Mouse (Mus musculus): ENCODE measurements around the gene Mier1. TPM values are rescaled to one million over a fixed set of nuclear protein-coding genes. Genes with fewer than 3 reads are reported as not detected.

Gene Mier1
- polyA plus RNA-seq, 1 experiment from 2014 or later, result 62.1 TPM

DNA sequence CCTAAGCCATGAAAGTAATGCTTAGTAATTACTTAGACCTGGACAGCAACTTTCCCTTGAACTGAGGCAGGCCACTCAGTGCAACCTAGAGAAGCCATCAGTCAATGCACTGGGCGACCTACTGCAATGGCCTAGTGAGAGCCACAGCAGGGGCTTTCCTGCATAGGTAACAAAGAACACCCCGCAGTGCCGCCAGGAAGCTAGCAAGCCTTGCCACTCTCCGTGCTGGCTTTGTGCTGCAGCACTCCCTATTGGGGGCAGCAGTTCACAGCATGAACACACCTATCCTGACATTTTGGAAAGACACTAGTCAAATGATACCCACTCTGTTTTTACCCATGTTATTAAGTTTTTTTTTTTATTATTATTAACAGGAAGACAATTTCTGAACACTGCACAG is 84.9 kb downstream of the Mier1 start:
- no peaks in the 10 kb centered on the region for H3K27me3 ChIP-seq (ENCODE audit: control insufficient read depth, insufficient read depth, low read length)
- no peak overlapping the region for H3K4me3 ChIP-seq (ENCODE audit: low read depth, low read length)
- WGBS, result 55% methylated on average over 4 of the region's 4 CpGs
- no peak overlapping the region for H3K4me2 ChIP-seq (replicated peaks; ENCODE audit: low read depth, low read length)
- H3K4me1 ChIP-seq (ENCODE audit: control insufficient read depth, insufficient read depth, low read length), result no peaks in the 10 kb centered on the region
- H3K9ac ChIP-seq (replicated peaks; ENCODE audit: low read depth, low read length), result no peak overlapping the region
- peaks cover 9% of the 10 kb centered on the region for H3K36me3 ChIP-seq (ENCODE audit: control insufficient read depth, insufficient read depth, low read length)
- no peak overlapping the region for H3K27ac ChIP-seq (ENCODE audit: low read length)
- no peak for ATAC-seq (ENCODE audit: insufficient number of reproducible peaks, insufficient read depth, low FRiP score, low read depth)
- H3K9me3 ChIP-seq (ENCODE audit: control insufficient read depth, low read depth, low read length), result no peaks in the 10 kb centered on the region

DNA sequence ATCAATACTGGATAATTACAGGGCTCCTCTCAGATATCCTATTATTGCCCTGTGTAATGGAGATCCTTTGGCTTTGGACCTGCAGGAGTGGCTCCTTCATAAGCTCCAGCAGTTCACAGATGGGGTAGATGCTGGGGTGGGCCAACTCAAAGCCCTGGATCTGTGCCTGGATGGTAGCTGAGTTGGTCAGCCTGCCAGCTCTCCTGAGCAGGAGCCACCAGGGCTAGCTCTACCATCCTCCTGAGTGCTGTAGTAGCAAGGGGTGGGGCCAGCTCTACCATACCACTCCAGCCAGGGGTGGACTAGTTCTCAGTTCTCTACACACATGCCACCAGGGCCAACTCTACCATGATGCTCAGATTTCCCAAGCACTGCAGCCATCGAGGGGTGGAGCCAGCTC is 85.9 kb downstream of the Mier1 start:
- H3K36me3 ChIP-seq (ENCODE audit: control insufficient read depth, insufficient read depth, low read length), result peaks cover 11% of the 10 kb centered on the region
- no peaks in the 10 kb centered on the region for H3K27me3 ChIP-seq (ENCODE audit: control insufficient read depth, insufficient read depth, low read length)
- H3K4me1 ChIP-seq (ENCODE audit: control insufficient read depth, insufficient read depth, low read length), result no peaks in the 10 kb centered on the region
- ATAC-seq (ENCODE audit: insufficient number of reproducible peaks, insufficient read depth, low FRiP score, low read depth), result no peak
- no peak overlapping the region for H3K4me3 ChIP-seq (ENCODE audit: low read depth, low read length)
- no peak overlapping the region for H3K9ac ChIP-seq (replicated peaks; ENCODE audit: low read depth, low read length)
- H3K27ac ChIP-seq (ENCODE audit: low read length), result no peak overlapping the region
- WGBS, result 96% methylated on average over 1 of the region's 1 CpGs
- H3K9me3 ChIP-seq (ENCODE audit: control insufficient read depth, low read depth, low read length), result no peaks in the 10 kb centered on the region
- no peak overlapping the region for H3K4me2 ChIP-seq (replicated peaks; ENCODE audit: low read depth, low read length)

DNA sequence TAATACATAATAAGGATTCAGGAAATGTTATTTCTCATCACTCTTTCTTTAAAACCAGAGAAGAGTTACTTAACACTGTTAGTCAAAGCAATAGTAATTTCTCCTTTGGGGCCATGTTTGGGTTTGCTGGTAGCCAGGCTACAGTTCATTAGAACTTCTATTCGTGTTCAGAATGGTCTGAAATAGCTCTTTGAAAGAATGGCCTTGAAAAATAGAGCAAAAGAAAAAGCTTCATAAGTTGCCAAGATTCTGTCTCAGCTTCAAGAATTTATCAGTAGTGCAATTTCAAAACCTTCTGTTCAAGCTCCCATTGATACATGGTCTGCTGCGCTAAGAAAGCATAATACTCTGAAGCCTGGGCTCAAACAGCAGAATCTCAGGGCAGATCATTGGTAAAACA is 89.5 kb downstream of the Mier1 start:
- no peaks in the 10 kb centered on the region for H3K4me1 ChIP-seq (ENCODE audit: control insufficient read depth, insufficient read depth, low read length)
- no peaks in the 10 kb centered on the region for H3K9me3 ChIP-seq (ENCODE audit: control insufficient read depth, low read depth, low read length)
- no peaks in the 10 kb centered on the region for H3K27me3 ChIP-seq (ENCODE audit: control insufficient read depth, insufficient read depth, low read length)
- H3K36me3 ChIP-seq (ENCODE audit: control insufficient read depth, insufficient read depth, low read length), result peaks cover 27% of the 10 kb centered on the region
- WGBS, result 69% methylated on average over 2 of the region's 2 CpGs
- no peak overlapping the region for H3K9ac ChIP-seq (replicated peaks; ENCODE audit: low read depth, low read length)
- no peak overlapping the region for H3K4me2 ChIP-seq (replicated peaks; ENCODE audit: low read depth, low read length)
- H3K4me3 ChIP-seq (ENCODE audit: low read depth, low read length), result no peak overlapping the region
- H3K27ac ChIP-seq (ENCODE audit: low read length), result no peak overlapping the region
- ATAC-seq (ENCODE audit: insufficient number of reproducible peaks, insufficient read depth, low FRiP score, low read depth), result no peak

DNA sequence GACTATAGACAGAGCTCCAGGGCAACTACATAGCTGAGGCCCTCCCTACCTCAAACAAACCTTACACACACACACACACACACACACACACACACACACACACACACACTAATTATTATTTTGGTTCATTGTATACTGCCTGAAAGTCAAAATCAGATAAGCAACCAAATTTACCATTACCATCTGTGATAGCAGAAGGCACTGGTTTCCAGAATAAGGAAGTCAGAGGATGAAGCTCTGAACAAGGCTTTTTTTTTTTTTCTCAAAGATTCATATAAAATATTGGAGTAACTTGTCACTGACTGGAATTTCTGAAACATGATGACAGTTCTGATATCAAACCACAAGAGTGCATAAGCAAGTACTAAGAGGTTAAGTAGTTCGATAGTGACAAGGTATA is 94.4 kb downstream of the Mier1 start:
- H3K9me3 ChIP-seq (ENCODE audit: control insufficient read depth, low read depth, low read length), result no peaks in the 10 kb centered on the region
- H3K27me3 ChIP-seq (ENCODE audit: control insufficient read depth, insufficient read depth, low read length), result no peaks in the 10 kb centered on the region
- no peak overlapping the region for H3K4me2 ChIP-seq (replicated peaks; ENCODE audit: low read depth, low read length)
- H3K27ac ChIP-seq (ENCODE audit: low read length), result no peak overlapping the region
- H3K4me3 ChIP-seq (ENCODE audit: low read depth, low read length), result no peak overlapping the region
- no peak for ATAC-seq (ENCODE audit: insufficient number of reproducible peaks, insufficient read depth, low FRiP score, low read depth)
- no peak overlapping the region for H3K9ac ChIP-seq (replicated peaks; ENCODE audit: low read depth, low read length)
- 86% methylated on average over 1 of the region's 1 CpGs for WGBS
- peaks cover 8% of the 10 kb centered on the region; the same call in 1 of the 2 replicates for H3K4me1 ChIP-seq (ENCODE audit: control insufficient read depth, insufficient read depth, low read length)
- H3K36me3 ChIP-seq (ENCODE audit: control insufficient read depth, insufficient read depth, low read length), result peaks cover 33% of the 10 kb centered on the region

DNA sequence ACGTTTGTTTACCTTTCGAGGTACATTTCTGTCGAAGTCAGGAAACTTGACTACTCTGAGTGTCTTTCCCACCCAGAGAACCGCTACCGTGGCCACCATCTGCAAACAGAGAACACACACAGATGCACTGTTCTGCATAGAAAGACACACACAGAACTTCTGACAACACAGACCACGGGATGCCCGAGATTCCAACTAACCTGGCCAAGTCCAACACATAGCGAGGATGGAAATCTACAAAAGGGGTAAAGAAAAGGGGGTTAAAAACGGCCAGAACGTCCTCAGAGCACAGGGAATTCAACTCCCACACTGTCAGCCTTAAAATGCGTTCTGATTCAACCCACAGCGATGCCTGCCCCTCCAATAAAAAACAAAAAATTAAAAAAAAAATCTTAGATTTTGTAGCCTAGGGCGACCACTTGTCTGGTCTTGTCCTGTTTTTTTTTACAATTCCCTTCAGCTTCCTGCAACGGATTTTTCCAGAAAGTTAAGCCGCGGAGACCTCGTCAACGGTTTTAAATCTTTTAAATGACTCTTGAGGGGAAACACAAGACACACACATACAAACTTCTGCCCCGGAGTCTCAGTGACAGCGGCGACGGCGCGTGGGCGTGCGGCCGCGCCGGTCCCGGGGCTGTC is 99.8 kb downstream of the Mier1 start:
- peaks cover 8% of the 10 kb centered on the region; the same call in 1 of the 2 replicates for H3K4me1 ChIP-seq (ENCODE audit: control insufficient read depth, insufficient read depth, low read length)

DNA sequence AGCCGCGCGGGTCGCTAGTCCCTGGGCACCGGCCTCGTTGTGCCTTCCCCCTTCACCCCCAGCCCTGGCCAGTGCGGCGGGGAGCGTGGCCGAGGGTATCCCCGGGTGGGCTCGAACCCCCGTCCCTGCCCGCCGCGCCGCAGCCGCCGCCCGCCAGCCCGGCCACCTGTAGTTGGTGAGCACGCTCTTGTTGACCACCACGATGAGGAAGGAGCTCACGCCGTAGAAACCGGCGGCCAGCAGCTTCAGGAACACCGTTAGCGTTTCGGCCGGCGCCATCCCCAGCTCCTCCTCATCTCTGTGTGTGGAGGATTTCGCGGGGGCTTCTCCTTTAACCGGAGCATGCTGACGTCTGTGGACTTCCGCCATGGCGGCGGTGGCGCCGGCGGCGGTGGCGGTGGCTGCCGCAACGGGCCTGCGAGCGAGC is 100.3 kb downstream of the Mier1 start:
- WGBS, result under 1% methylated on average over 41 of the region's 48 CpGs
- H3K4me2 ChIP-seq (replicated peaks; ENCODE audit: low read depth, low read length), result peak overlapping the region; percentile 71

More for the DNA sequence above, 99.8 kb downstream of the Mier1 start:
- Histone ChIP-seq H3K4me2 (replicated peaks; ENCODE audit: low read depth, low read length) (peak overlapping the region; percentile 71), H3K9me3 (ENCODE audit: control insufficient read depth, low read depth, low read length) (no peaks in the 10 kb centered on the region), H3K9ac (replicated peaks; ENCODE audit: low read depth, low read length) (peak overlapping the region; percentile 93), H3K36me3 (ENCODE audit: control insufficient read depth, insufficient read depth, low read length) (peaks cover 12% of the 10 kb centered on the region), H3K27ac (ENCODE audit: low read length) (peak overlapping the region; percentile 96), H3K27me3 (ENCODE audit: control insufficient read depth, insufficient read depth, low read length) (no peaks in the 10 kb centered on the region), H3K4me3 (ENCODE audit: low read depth, low read length) (peak overlapping the region; percentile 86)
- WGBS, result 2% methylated on average over 30 of the region's 30 CpGs
- ATAC-seq (ENCODE audit: insufficient number of reproducible peaks, insufficient read depth, low FRiP score, low read depth), result no peak

More for the DNA sequence above, 100.3 kb downstream of the Mier1 start:
- ATAC-seq (ENCODE audit: insufficient number of reproducible peaks, insufficient read depth, low FRiP score, low read depth), result peak; percentile 75
- peaks cover 12% of the 10 kb centered on the region for H3K36me3 ChIP-seq (ENCODE audit: control insufficient read depth, insufficient read depth, low read length)
- H3K4me3 ChIP-seq (ENCODE audit: low read depth, low read length), result peak overlapping the region; percentile 86
- no peaks in the 10 kb centered on the region for H3K9me3 ChIP-seq (ENCODE audit: control insufficient read depth, low read depth, low read length)
- peaks cover 8% of the 10 kb centered on the region; the same call in 1 of the 2 replicates for H3K4me1 ChIP-seq (ENCODE audit: control insufficient read depth, insufficient read depth, low read length)
- peak overlapping the region; percentile 96 for H3K27ac ChIP-seq (ENCODE audit: low read length)
- H3K9ac ChIP-seq (replicated peaks; ENCODE audit: low read depth, low read length), result peak overlapping the region; percentile 93
- H3K27me3 ChIP-seq (ENCODE audit: control insufficient read depth, insufficient read depth, low read length), result no peaks in the 10 kb centered on the region

Other genes starting within 250 kb of the Mier1 start
- gene Tctex1d1, start 135.8 kb upstream of the Mier1 start, polyA plus RNA-seq (2014; fragmentation: Nextera tagmentation; extraction: Ambion mirVana), result 1.7 and 3.1 TPM in 2 replicates
- not detected in 2 replicates for gene Insl5, start 87.5 kb upstream of the Mier1 start, polyA plus RNA-seq (2014; fragmentation: Nextera tagmentation; extraction: Ambion mirVana)
- gene Wdr78, start 165 bp downstream of the Mier1 start, polyA plus RNA-seq (2014; fragmentation: Nextera tagmentation; extraction: Ambion mirVana), result 2.8 and 3.0 TPM in 2 replicates
- 10.1 and 10.6 TPM in 2 replicates for gene Slc35d1, start 100.8 kb downstream of the Mier1 start, polyA plus RNA-seq (2014; fragmentation: Nextera tagmentation; extraction: Ambion mirVana)
- gene 4921539E11Rik, start 176.5 kb downstream of the Mier1 start, polyA plus RNA-seq (2014; fragmentation: Nextera tagmentation; extraction: Ambion mirVana), result not detected in 2 replicates
- gene Oma1, start 199.4 kb downstream of the Mier1 start, polyA plus RNA-seq (2014; fragmentation: Nextera tagmentation; extraction: Ambion mirVana), result 18.7 and 19.8 TPM in 2 replicates